Mouse (Mus musculus) lung, postnatal 0 days (tissue): ENCODE results near the gene Med24.
A peak's percentile ranks its signal among the peaks of the same experiment; 100 is the strongest.

Experiments used
- CTCF ChIP-seq: IDR thresholded peaks from 2 replicates; pipeline ENCODE4 v1.5.1; 2016; ENCODE audit warnings: antibody characterized with exemption, mild to moderate bottlenecking
- EP300 ChIP-seq: IDR thresholded peaks from 2 replicates; pipeline ENCODE4 v1.6.1; 2016; ENCODE audit warnings: antibody characterized with exemption, mild to moderate bottlenecking, control low read depth

- peak; percentile 70 for TF ChIP-seq EP300
- TF ChIP-seq CTCF = no peak
Observed at GRCm38 (mm10) chr11:98708282-98708956, 20.8 kb downstream of the Med24 start.
